Mouse (Mus musculus) hindbrain, embryonic 11.5 days (tissue): ENCODE data around the gene Jph4. TPM values are rescaled to one million over a fixed set of nuclear protein-coding genes. Genes with fewer than 3 reads are reported as not detected.
A peak's percentile ranks its signal among the peaks of the same experiment; 100 is the strongest.

Experiments
- ATAC-seq: fragments of 200-750 bp; cut with Nextera tagmentation; 2 replicates; pipeline ENCODE4 v1.8.0; 2017; ENCODE audit warnings: mild to moderate bottlenecking, moderate TSS enrichment, moderate library complexity; ENCODE audit not compliant: low FRiP score
- DNase-seq: peaks from one replicate; pipeline ENCODE4 v3.0.0-alpha.2; 2015; ENCODE audit warnings: low spot score
- H3K27ac ChIP-seq: fragments of 300-500 bp; sonication (generic); 2 replicates; pipeline ENCODE4 v1.5.1; 2014; ENCODE audit warnings: mild to moderate bottlenecking, low read depth, low read length
- H3K27me3 ChIP-seq: fragments of 300-500 bp; sonication (generic); 2 replicates; pipeline ENCODE4 v1.6.1; 2014; ENCODE audit warnings: mild to moderate bottlenecking, low read length, moderate library complexity, mixed read lengths; ENCODE audit not compliant: control insufficient read depth, insufficient read depth
- H3K36me3 ChIP-seq: fragments of 300-500 bp; sonication (generic); 2 replicates; pipeline ENCODE4 v1.6.1; 2014; ENCODE audit warnings: mild to moderate bottlenecking, low read length, moderate library complexity, mixed read lengths; ENCODE audit not compliant: control insufficient read depth, insufficient read depth
- H3K4me1 ChIP-seq: fragments of 300-500 bp; sonication (generic); replicated peaks from 2 replicates; pipeline ENCODE4 v1.6.1; 2014; ENCODE audit warnings: low read length, mixed read lengths; ENCODE audit not compliant: control insufficient read depth, insufficient read depth
- H3K4me2 ChIP-seq: fragments of 300-500 bp; sonication (generic); replicated peaks from 2 replicates; pipeline ENCODE4 v1.6.1; 2014; ENCODE audit warnings: mild to moderate bottlenecking, low read depth, low read length
- H3K4me3 ChIP-seq: fragments of 300-500 bp; sonication (generic); 2 replicates; pipeline ENCODE4 v1.5.1; 2014; ENCODE audit warnings: low read depth, low read length
- H3K9ac ChIP-seq: fragments of 300-500 bp; sonication (generic); 2 replicates; pipeline ENCODE4 v1.6.1; 2014; ENCODE audit warnings: low read depth, low read length
- H3K9me3 ChIP-seq: fragments of 300-500 bp; sonication (generic); 2 replicates; pipeline ENCODE4 v1.6.1; 2016; ENCODE audit warnings: low read length; ENCODE audit not compliant: control insufficient read depth
- WGBS: fragments of 180-500 bp; shearing (Covaris S2); extraction: QIAGEN DNeasy Blood & Tissue Kit; methylation state at CpG from one replicate; pipeline ENCODE4 v1.1.7; 2014; 5-methylcytosine and 5-hydroxymethylcytosine counted together
- polyA plus RNA-seq: library from polyadenylated mRNA; unstranded; fragments of >200 nt; fragmentation: Nextera tagmentation; extraction: Ambion mirVana; gene quantifications from 2 replicates; pipeline ENCODE4 v1.2.1, GENCODE M21; 2014

Gene Jph4
- polyA plus RNA-seq, 1 experiment from 2014 or later, result 2.8 TPM

GRCm38 (mm10) chr14:55093927-55094326 is 22.8 kb downstream of the Jph4 start:
- no peaks in the 10 kb centered on the region for H3K27me3 ChIP-seq
- no peak for ATAC-seq
- no peak overlapping the region for H3K27ac ChIP-seq
- no peaks in the 10 kb centered on the region for H3K9me3 ChIP-seq
- no peak for DNase-seq
- peaks cover 9% of the 10 kb centered on the region; the same call in 1 of the 2 replicates for H3K4me1 ChIP-seq
- no peaks in the 10 kb centered on the region for H3K36me3 ChIP-seq
- WGBS, result 48% methylated on average over 6 of the region's 6 CpGs
- no peak overlapping the region for H3K4me2 ChIP-seq
- H3K4me3 ChIP-seq, result no peak overlapping the region
- H3K9ac ChIP-seq, result no peak overlapping the region

GRCm38 (mm10) chr14:55092011-55092577 is 24.6 kb downstream of the Jph4 start, which contains the start of gene Zfhx2:
Zfhx2 (minus strand) TSS chr14:55092324.
- under 1% methylated on average over 34 of the region's 34 CpGs for WGBS
- ATAC-seq (peak; percentile 92), DNase-seq (peak; percentile 96)
- Histone ChIP-seq H3K27ac (peak within 1 kb of the TSS; percentile 73), H3K4me2 (peak within 1 kb of the TSS; percentile 53), H3K4me3 (peak within 1 kb of the TSS; percentile 74), H3K9me3 (no peaks in the 10 kb centered on the region), H3K27me3 (no peaks in the 10 kb centered on the region), H3K36me3 (no peaks in the 10 kb centered on the region), H3K9ac (peak within 1 kb of the TSS; percentile 94), H3K4me1 (peaks cover 7% of the 10 kb centered on the region; the same call in 1 of the 2 replicates)

GRCm38 (mm10) chr14:55091209-55091865 is 25.4 kb downstream of the Jph4 start:
- no peaks in the 10 kb centered on the region for H3K9me3 ChIP-seq
- H3K4me1 ChIP-seq, result peaks cover 7% of the 10 kb centered on the region; the same call in 1 of the 2 replicates
- peak overlapping the region; percentile 74 for H3K4me3 ChIP-seq
- H3K36me3 ChIP-seq, result no peaks in the 10 kb centered on the region
- no peak for DNase-seq
- no peaks in the 10 kb centered on the region for H3K27me3 ChIP-seq
- ATAC-seq, result peak; percentile 3
- WGBS, result 4% methylated on average over 31 of the region's 34 CpGs
- H3K27ac ChIP-seq, result peak overlapping the region; percentile 73
- peak overlapping the region; percentile 94 for H3K9ac ChIP-seq
- H3K4me2 ChIP-seq, result peak overlapping the region; percentile 53

- H3K9ac ChIP-seq, result no peak overlapping the region
- peaks cover 8% of the 10 kb centered on the region for H3K4me1 ChIP-seq
- ATAC-seq, result no peak
- 58% methylated on average over 13 of the region's 13 CpGs for WGBS
- no peak overlapping the region for H3K4me3 ChIP-seq
- H3K4me2 ChIP-seq, result peak overlapping the region; percentile 53
- H3K27ac ChIP-seq, result peak overlapping the region; percentile 9; the same call in 1 of the 2 replicates
- H3K9me3 ChIP-seq, result no peaks in the 10 kb centered on the region
- H3K36me3 ChIP-seq, result no peaks in the 10 kb centered on the region
- no peaks in the 10 kb centered on the region for H3K27me3 ChIP-seq
- peak; percentile 41 for DNase-seq
Observed at GRCm38 (mm10) chr14:55089199-55089947, 27.4 kb downstream of the Jph4 start.

- no peak overlapping the region for H3K4me2 ChIP-seq
- no peaks in the 10 kb centered on the region for H3K9me3 ChIP-seq
- DNase-seq (no peak), ATAC-seq (no peak)
- H3K36me3 ChIP-seq, result no peaks in the 10 kb centered on the region
- 79% methylated on average over 6 of the region's 6 CpGs for WGBS
- H3K4me1 ChIP-seq, result peaks cover 11% of the 10 kb centered on the region
- no peaks in the 10 kb centered on the region for H3K27me3 ChIP-seq
- H3K4me3 ChIP-seq, result no peak overlapping the region
- peak overlapping the region; percentile 67; the same call in 1 of the 2 replicates for H3K27ac ChIP-seq
- H3K9ac ChIP-seq, result no peak overlapping the region
Observed at GRCm38 (mm10) chr14:55086009-55086514, 30.7 kb downstream of the Jph4 start.

- peaks cover 11% of the 10 kb centered on the region for H3K4me1 ChIP-seq
Observed at GRCm38 (mm10) chr14:55085324-55086008, 31.3 kb downstream of the Jph4 start.

GRCm38 (mm10) chr14:55083481-55083880 is 33.3 kb downstream of the Jph4 start:
- peaks cover 20% of the 10 kb centered on the region for H3K4me1 ChIP-seq
- 86% methylated on average over 6 of the region's 6 CpGs for WGBS
- no peak for ATAC-seq
- no peak overlapping the region for H3K4me3 ChIP-seq
- H3K4me2 ChIP-seq, result no peak overlapping the region
- no peaks in the 10 kb centered on the region for H3K9me3 ChIP-seq
- no peak for DNase-seq
- H3K9ac ChIP-seq, result no peak overlapping the region
- peaks cover 4% of the 10 kb centered on the region; the same call in 1 of the 2 replicates for H3K27me3 ChIP-seq
- no peaks in the 10 kb centered on the region for H3K36me3 ChIP-seq
- H3K27ac ChIP-seq, result no peak overlapping the region

More at GRCm38 (mm10) chr14:55085324-55086008, 31.3 kb downstream of the Jph4 start:
- Histone ChIP-seq H3K27me3 (no peaks in the 10 kb centered on the region), H3K4me3 (no peak overlapping the region), H3K36me3 (no peaks in the 10 kb centered on the region), H3K9ac (no peak overlapping the region), H3K27ac (peak overlapping the region; percentile 67), H3K9me3 (no peaks in the 10 kb centered on the region), H3K4me2 (no peak overlapping the region)
- 43% methylated on average over 9 of the region's 9 CpGs for WGBS
- DNase-seq, result no peak
- ATAC-seq, result peak; percentile 59

- ATAC-seq, result no peak
- Histone ChIP-seq H3K27ac (no peak overlapping the region), H3K9me3 (no peaks in the 10 kb centered on the region), H3K27me3 (peaks cover 9% of the 10 kb centered on the region), H3K4me1 (peaks cover 18% of the 10 kb centered on the region), H3K4me2 (no peak overlapping the region), H3K36me3 (no peaks in the 10 kb centered on the region), H3K4me3 (no peak overlapping the region), H3K9ac (no peak overlapping the region)
- WGBS, result 32% methylated on average over 5 of the region's 5 CpGs
- no peak for DNase-seq
Observed at GRCm38 (mm10) chr14:55081105-55081504, 35.6 kb downstream of the Jph4 start.
